Mouse (Mus musculus) lung, embryonic 15.5 days (tissue): Measurements from ENCODE around the gene Izumo1r. TPM values are rescaled to one million over a fixed set of nuclear protein-coding genes. Genes with fewer than 3 reads are reported as not detected.

Source experiments
- ATAC-seq: fragments of 200-750 bp; cut with Nextera tagmentation; 2 replicates; pipeline ENCODE4 v1.8.0; 2017; ENCODE audit warnings: moderate number of reproducible peaks, borderline replicate concordance; ENCODE audit not compliant: low FRiP score, low TSS enrichment; ENCODE audit errors: extremely low read depth
- H3K27ac ChIP-seq: fragments of 300-500 bp; sonication (generic); 2 replicates; pipeline ENCODE4 v1.5.1; 2015; ENCODE audit warnings: moderate library complexity, mild to moderate bottlenecking, inconsistent platforms
- H3K27me3 ChIP-seq: fragments of 300-500 bp; sonication (generic); 2 replicates; pipeline ENCODE4 v1.6.1; 2015; ENCODE audit warnings: inconsistent platforms
- H3K36me3 ChIP-seq: fragments of 300-500 bp; sonication (generic); 2 replicates; pipeline ENCODE4 v1.6.1; 2015; ENCODE audit warnings: inconsistent platforms
- H3K4me1 ChIP-seq: fragments of 300-500 bp; sonication (generic); 2 replicates; pipeline ENCODE4 v1.6.1; 2015; ENCODE audit warnings: inconsistent platforms
- H3K4me2 ChIP-seq: fragments of 300-500 bp; sonication (generic); 2 replicates; pipeline ENCODE4 v1.6.1; 2015; ENCODE audit warnings: inconsistent platforms, mild to moderate bottlenecking, moderate library complexity
- H3K4me3 ChIP-seq: fragments of 300-500 bp; sonication (generic); 2 replicates; pipeline ENCODE4 v1.5.1; 2015; ENCODE audit warnings: mild to moderate bottlenecking, inconsistent platforms
- H3K9ac ChIP-seq: fragments of 300-500 bp; sonication (generic); 2 replicates; pipeline ENCODE4 v1.6.1; 2015; ENCODE audit warnings: inconsistent platforms
- H3K9me3 ChIP-seq: fragments of 300-500 bp; sonication (generic); 2 replicates; pipeline ENCODE4 v1.6.1; 2016; ENCODE audit warnings: inconsistent platforms
- WGBS: fragments of 180-500 bp; shearing (Covaris S2); methylation state at CpG from one replicate; pipeline ENCODE4 v1.1.7; 2015; 5-methylcytosine and 5-hydroxymethylcytosine counted together
- polyA plus RNA-seq: library from polyadenylated mRNA; unstranded; fragments of >200 nt; fragmentation: Nextera tagmentation; extraction: Ambion mirVana; gene quantifications from 2 replicates; pipeline ENCODE4 v1.2.1, GENCODE M21; 2015

Gene Izumo1r
- polyA plus RNA-seq, 1 experiment from 2014 or later = 0.66 TPM

GRCm38 (mm10) chr9:14923625-14924024 is 19.9 kb upstream of the Izumo1r start:
- 38% methylated on average over 4 of the region's 4 CpGs for WGBS
- peak; percentile 52; the same call in 1 of the 2 replicates for ATAC-seq
- H3K9ac ChIP-seq = no peak overlapping the region

DNA sequence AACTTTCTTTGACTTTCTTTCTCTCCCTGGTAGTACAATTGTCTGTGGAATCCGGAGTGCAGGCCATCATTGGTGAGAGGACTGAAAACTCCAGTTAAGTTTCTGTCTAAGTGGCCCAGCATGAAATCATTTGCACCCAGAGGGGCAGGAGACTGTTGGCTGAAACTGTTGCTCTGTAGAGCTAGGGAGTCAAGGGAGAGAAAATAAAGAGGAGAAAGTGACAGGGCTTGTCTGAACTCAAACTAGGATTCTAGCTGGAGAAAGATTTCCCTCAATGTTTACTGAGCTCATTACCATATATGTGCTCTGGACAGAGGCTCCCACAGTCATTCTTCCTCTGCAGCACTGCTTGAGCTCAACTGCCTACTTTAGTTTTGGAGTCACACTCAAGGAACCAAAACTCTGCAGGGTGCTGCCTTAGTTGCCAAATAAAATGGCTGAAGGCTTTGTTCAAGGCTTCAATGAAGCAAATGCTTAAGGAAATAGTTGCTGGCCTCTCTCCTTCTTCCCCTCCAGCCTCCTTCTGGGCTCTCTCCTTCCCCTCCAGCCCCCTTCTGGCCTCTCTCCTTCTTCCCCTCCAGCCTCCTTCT is 18.3 kb upstream of the Izumo1r start:
- H3K4me2 ChIP-seq = no peak overlapping the region

More at GRCm38 (mm10) chr9:14923625-14924024, 19.9 kb upstream of the Izumo1r start:
- Histone ChIP-seq H3K27ac (no peak overlapping the region), H3K9me3 (no peaks in the 10 kb centered on the region), H3K4me3 (no peak overlapping the region), H3K4me2 (no peak overlapping the region), H3K27me3 (no peaks in the 10 kb centered on the region), H3K4me1 (0 out of 2 replicates have a peak, but pooled peaks cover 7% of the 10 kb centered on the region), H3K36me3 (no peaks in the 10 kb centered on the region)

DNA sequence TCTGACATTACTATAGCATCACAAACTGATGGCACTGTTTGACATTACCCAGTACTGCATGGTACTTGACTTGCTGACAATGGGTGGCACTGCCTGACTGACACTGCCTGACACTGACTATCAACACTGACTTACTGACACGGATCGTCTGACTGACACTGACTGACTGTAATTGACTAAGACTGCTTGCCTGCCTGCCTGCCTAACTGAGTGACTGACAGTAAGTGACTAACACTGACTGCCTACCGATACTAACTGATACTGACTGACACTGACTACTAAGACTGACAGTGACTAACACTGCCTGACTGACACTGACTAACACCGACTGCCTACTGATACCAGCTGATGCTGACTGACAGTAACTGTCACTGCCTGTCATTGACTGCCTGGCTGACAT is 17.5 kb upstream of the Izumo1r start:
- Histone ChIP-seq H3K4me1 (0 out of 2 replicates have a peak, but pooled peaks cover 4% of the 10 kb centered on the region), H3K27ac (no peak overlapping the region)

More for the DNA sequence above, 18.3 kb upstream of the Izumo1r start:
- no peak overlapping the region for H3K9ac ChIP-seq
- no peak overlapping the region for H3K27ac ChIP-seq
- H3K27me3 ChIP-seq = no peaks in the 10 kb centered on the region
- no peak overlapping the region for H3K4me3 ChIP-seq
- 50% methylated on average over 1 of the region's 1 CpGs for WGBS
- 0 out of 2 replicates have a peak, but pooled peaks cover 7% of the 10 kb centered on the region for H3K4me1 ChIP-seq
- no peaks in the 10 kb centered on the region for H3K36me3 ChIP-seq
- ATAC-seq = no peak
- no peaks in the 10 kb centered on the region for H3K9me3 ChIP-seq

GRCm38 (mm10) chr9:14920608-14921007 is 16.9 kb upstream of the Izumo1r start:
- H3K27me3 ChIP-seq = no peaks in the 10 kb centered on the region
- no peak overlapping the region for H3K4me3 ChIP-seq
- 0 out of 2 replicates have a peak, but pooled peaks cover 4% of the 10 kb centered on the region for H3K4me1 ChIP-seq
- WGBS = 74% methylated on average over 4 of the region's 4 CpGs
- no peak overlapping the region for H3K9ac ChIP-seq
- H3K36me3 ChIP-seq = no peaks in the 10 kb centered on the region
- H3K4me2 ChIP-seq = no peak overlapping the region
- H3K27ac ChIP-seq = no peak overlapping the region
- H3K9me3 ChIP-seq = no peaks in the 10 kb centered on the region
- no peak for ATAC-seq

More for the DNA sequence above, 17.5 kb upstream of the Izumo1r start:
- Histone ChIP-seq H3K4me2 (no peak overlapping the region), H3K9ac (no peak overlapping the region), H3K27me3 (no peaks in the 10 kb centered on the region), H3K4me3 (no peak overlapping the region), H3K9me3 (no peaks in the 10 kb centered on the region), H3K36me3 (no peaks in the 10 kb centered on the region)
- WGBS = 47% methylated on average over 4 of the region's 4 CpGs
- no peak for ATAC-seq

DNA sequence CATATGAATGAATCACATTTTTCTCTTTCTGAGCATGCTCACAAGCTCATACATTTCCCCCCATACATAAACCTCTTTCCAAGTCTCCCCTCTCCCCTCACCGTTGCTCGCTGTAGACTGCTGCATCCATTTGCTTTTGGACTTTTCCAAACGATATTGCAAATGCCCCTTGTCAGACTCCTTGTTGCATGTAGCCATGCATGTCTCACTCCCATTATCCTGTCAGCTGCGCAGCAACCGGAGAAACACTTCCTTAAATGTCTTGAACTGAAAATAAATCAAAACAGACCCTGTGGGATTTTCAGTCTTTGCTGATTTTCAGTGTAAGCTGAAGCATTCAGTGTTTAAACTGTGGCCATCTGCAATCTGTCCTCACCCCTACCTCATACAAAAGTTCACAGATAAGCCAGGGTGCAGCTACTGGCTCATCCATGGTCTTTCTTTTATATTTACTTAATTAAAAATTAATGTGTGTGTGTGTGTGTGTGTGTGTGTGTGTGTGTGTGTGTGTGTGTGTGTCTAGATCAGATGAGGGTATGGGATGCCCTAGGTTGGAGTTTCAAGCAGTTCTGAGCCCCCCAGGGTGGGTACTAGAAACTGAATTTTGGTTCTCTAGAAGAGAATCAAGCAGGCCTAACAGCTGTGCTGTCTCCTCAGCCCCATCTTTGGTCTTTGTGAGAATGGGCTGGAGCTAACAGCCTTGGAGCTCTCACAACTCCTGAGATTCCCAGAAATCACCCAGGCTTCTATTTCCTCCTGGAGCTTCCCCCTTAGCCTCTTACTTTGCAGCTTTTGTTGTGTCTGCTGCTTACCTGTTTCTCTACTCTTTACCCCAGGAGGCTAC is 15.3 kb upstream of the Izumo1r start:
- Histone ChIP-seq H3K27ac (no peak overlapping the region), H3K9me3 (no peaks in the 10 kb centered on the region), H3K4me1 (0 out of 2 replicates have a peak, but pooled peaks cover 4% of the 10 kb centered on the region), H3K4me2 (no peak overlapping the region), H3K9ac (no peak overlapping the region), H3K4me3 (no peak overlapping the region), H3K27me3 (no peaks in the 10 kb centered on the region), H3K36me3 (no peaks in the 10 kb centered on the region)
- no peak; the same call in 1 of the 2 replicates for ATAC-seq
- WGBS = 36% methylated on average over 5 of the region's 5 CpGs

DNA sequence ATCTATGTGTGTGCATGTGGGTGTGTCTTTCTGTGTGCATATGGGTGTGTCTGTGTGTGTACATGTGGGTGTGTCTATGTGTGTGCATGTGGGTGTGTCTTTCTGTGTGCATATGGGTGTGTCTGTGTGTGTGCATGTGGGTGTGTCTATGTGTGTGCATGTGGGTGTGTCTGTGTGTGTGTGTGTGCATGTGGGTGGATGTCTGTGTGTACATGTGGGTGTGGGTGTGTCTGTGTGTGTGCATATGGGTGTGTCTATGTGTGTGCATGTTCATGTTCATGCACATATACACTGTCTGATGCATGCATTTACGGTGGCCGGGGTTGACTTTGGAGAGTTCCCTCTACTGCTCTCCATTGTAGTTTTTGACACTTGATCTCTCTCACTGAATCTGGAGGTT is 13.9 kb upstream of the Izumo1r start:
- Histone ChIP-seq H3K4me3 (no peak overlapping the region), H3K27me3 (no peaks in the 10 kb centered on the region), H3K4me2 (no peak overlapping the region), H3K36me3 (no peaks in the 10 kb centered on the region), H3K9ac (no peak overlapping the region), H3K9me3 (no peaks in the 10 kb centered on the region), H3K27ac (no peak overlapping the region), H3K4me1 (no peaks in the 10 kb centered on the region)
- 98% methylated on average over 2 of the region's 2 CpGs for WGBS
- ATAC-seq = peak; percentile 27; the same call in 1 of the 2 replicates

GRCm38 (mm10) chr9:14912037-14912436 is 8.3 kb upstream of the Izumo1r start:
- ATAC-seq = no peak
- Histone ChIP-seq H3K27me3 (no peaks in the 10 kb centered on the region), H3K36me3 (no peaks in the 10 kb centered on the region), H3K4me3 (no peak overlapping the region), H3K4me1 (peaks cover 9% of the 10 kb centered on the region), H3K4me2 (no peak overlapping the region), H3K9ac (no peak overlapping the region), H3K9me3 (no peaks in the 10 kb centered on the region), H3K27ac (no peak overlapping the region)
- WGBS = 72% methylated on average over 2 of the region's 2 CpGs

GRCm38 (mm10) chr9:14909981-14910380 is 6.2 kb upstream of the Izumo1r start:
- Histone ChIP-seq H3K4me1 (peaks cover 22% of the 10 kb centered on the region), H3K4me3 (no peak overlapping the region), H3K9me3 (no peaks in the 10 kb centered on the region), H3K27me3 (no peaks in the 10 kb centered on the region), H3K27ac (no peak overlapping the region), H3K9ac (no peak overlapping the region), H3K4me2 (no peak overlapping the region), H3K36me3 (no peaks in the 10 kb centered on the region)
- WGBS = 64% methylated on average over 5 of the region's 5 CpGs
- no peak for ATAC-seq

- Histone ChIP-seq H3K4me2 (no peak overlapping the region), H3K4me1 (peaks cover 37% of the 10 kb centered on the region), H3K36me3 (no peaks in the 10 kb centered on the region), H3K4me3 (no peak overlapping the region), H3K27me3 (no peaks in the 10 kb centered on the region), H3K27ac (no peak overlapping the region), H3K9me3 (no peaks in the 10 kb centered on the region), H3K9ac (no peak overlapping the region)
- peak; percentile 40; the same call in 1 of the 2 replicates for ATAC-seq
- WGBS = 25% methylated on average over 7 of the region's 7 CpGs
Observed at GRCm38 (mm10) chr9:14907816-14908415, 4.2 kb upstream of the Izumo1r start.

DNA sequence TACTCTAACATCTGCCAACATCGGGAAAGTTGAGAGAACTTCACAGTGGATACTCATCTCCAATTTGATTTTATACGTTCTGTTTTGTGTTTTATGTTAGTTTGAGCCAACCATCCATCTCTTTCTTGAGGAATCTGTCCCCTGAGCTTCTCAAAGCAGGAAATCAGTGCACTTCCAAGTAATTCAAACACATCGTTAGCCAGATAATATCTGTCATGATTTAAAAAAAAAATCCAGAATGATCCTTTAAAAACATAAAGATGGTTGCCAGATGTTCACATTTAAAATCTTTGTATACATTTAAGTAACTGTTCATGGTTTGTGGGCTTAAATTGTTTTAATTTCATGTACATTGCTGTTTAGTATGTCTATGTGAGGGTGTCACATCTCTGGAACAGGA is 2.2 kb upstream of the Izumo1r start:
- H3K9me3 ChIP-seq = no peaks in the 10 kb centered on the region
- H3K36me3 ChIP-seq = no peaks in the 10 kb centered on the region
- ATAC-seq = no peak
- H3K27me3 ChIP-seq = no peaks in the 10 kb centered on the region
- no peak overlapping the region for H3K9ac ChIP-seq
- no peak overlapping the region for H3K27ac ChIP-seq
- H3K4me1 ChIP-seq = peaks cover 47% of the 10 kb centered on the region
- H3K4me2 ChIP-seq = no peak overlapping the region
- WGBS = 24% methylated on average over 3 of the region's 3 CpGs
- H3K4me3 ChIP-seq = no peak overlapping the region

DNA sequence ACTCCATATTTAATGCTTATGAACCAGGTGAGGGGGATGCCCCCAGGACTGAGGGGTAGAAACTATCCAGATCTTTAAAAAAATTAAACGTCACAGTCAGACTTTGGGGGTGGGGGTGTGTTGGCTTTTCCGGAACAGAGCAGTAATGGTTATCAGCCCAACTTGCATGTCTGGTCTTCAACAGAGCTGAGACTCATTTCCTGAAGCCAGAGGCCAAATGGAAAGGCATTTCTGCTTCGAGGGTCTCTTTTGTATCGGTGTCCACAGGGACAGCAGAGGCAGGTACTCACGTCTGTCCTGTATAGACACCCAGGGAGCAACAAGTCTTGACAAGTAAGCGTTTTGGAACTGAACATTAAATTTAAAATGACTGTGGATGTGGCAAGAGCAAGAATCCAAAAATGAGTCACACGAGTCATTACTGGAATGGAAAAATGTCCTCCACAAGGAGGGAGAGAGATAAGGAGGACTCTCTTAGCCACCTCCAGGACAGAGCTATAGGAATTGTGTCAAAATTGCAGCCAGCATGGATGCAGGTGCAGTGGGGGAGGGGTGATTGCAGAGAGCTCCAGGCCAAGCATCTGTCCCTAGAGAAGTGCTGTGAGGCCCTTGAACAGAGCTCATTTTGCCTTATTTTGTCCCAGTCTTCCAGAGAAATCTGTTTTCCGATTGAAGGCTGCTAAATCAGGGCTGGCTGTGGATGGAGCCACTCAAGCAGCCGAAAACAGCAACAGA is 1.2 kb upstream of the Izumo1r start:
- whole genome bisulfite sequencing = 32% methylated on average over 9 of the region's 9 CpGs
- no peaks in the 10 kb centered on the region for H3K36me3 ChIP-seq
- H3K27ac ChIP-seq = no peak overlapping the region
- no peaks in the 10 kb centered on the region for H3K9me3 ChIP-seq
- no peak overlapping the region for H3K4me2 ChIP-seq
- no peak overlapping the region for H3K9ac ChIP-seq
- peaks cover 47% of the 10 kb centered on the region for H3K4me1 ChIP-seq
- ATAC-seq = no peak
- H3K4me3 ChIP-seq = no peak overlapping the region
- H3K27me3 ChIP-seq = no peaks in the 10 kb centered on the region
